Mouse (Mus musculus) embryonic facial prominence, embryonic 15.5 days (tissue): ENCODE measurements around the gene Nicn1. TPM values are rescaled to one million over a fixed set of nuclear protein-coding genes. Genes with fewer than 3 reads are reported as not detected.

Source experiments
- ATAC-seq: fragments of 200-750 bp; cut with Nextera tagmentation; 2 replicates; pipeline ENCODE4 v1.8.0; 2017; ENCODE audit warnings: low read depth, moderate TSS enrichment; ENCODE audit not compliant: insufficient number of reproducible peaks, low FRiP score, low TSS enrichment
- H3K27ac ChIP-seq: fragments of 300-500 bp; sonication (generic); replicated peaks from 2 replicates; pipeline ENCODE4 v1.5.1; 2015; ENCODE audit warnings: mild to moderate bottlenecking, inconsistent platforms
- H3K27me3 ChIP-seq: fragments of 300-500 bp; sonication (generic); 2 replicates; pipeline ENCODE4 v1.6.1; 2015; ENCODE audit warnings: inconsistent platforms
- H3K36me3 ChIP-seq: fragments of 300-500 bp; sonication (generic); 2 replicates; pipeline ENCODE4 v1.6.1; 2015; ENCODE audit warnings: mild to moderate bottlenecking, inconsistent platforms
- H3K4me1 ChIP-seq: fragments of 300-500 bp; sonication (generic); 2 replicates; pipeline ENCODE4 v1.6.1; 2015; ENCODE audit warnings: inconsistent platforms
- H3K4me2 ChIP-seq: fragments of 300-500 bp; sonication (generic); replicated peaks from 2 replicates; pipeline ENCODE4 v1.6.1; 2015; ENCODE audit warnings: mild to moderate bottlenecking, inconsistent platforms
- H3K4me3 ChIP-seq: fragments of 300-500 bp; sonication (generic); replicated peaks from 2 replicates; pipeline ENCODE4 v1.5.1; 2015; ENCODE audit warnings: mild to moderate bottlenecking, inconsistent platforms
- H3K9ac ChIP-seq: fragments of 300-500 bp; sonication (generic); 2 replicates; pipeline ENCODE4 v1.6.1; 2015; ENCODE audit warnings: inconsistent platforms
- H3K9me3 ChIP-seq: fragments of 300-500 bp; sonication (generic); replicated peaks from 2 replicates; pipeline ENCODE4 v1.6.1; 2016; ENCODE audit warnings: inconsistent platforms
- WGBS: fragments of 180-500 bp; shearing (Covaris S2); methylation state at CpG from one replicate; pipeline ENCODE4 v1.1.7; 2015; 5-methylcytosine and 5-hydroxymethylcytosine counted together
- polyA plus RNA-seq: library from polyadenylated mRNA; unstranded; fragments of >200 nt; fragmentation: Nextera tagmentation; extraction: Ambion mirVana; gene quantifications from 2 replicates; pipeline ENCODE4 v1.2.1, GENCODE M21; 2015

Nicn1 gene
- polyA plus RNA-seq, 1 experiment from 2014 or later = 41.7 TPM

GRCm38 (mm10) chr9:108339886-108340257, 49.6 kb downstream of the Nicn1 start:
- H3K27me3 ChIP-seq = no peaks in the 10 kb centered on the region
- no peaks in the 10 kb centered on the region for H3K9me3 ChIP-seq
- peak overlapping the region; percentile 71 for H3K4me3 ChIP-seq
- H3K4me2 ChIP-seq = peak overlapping the region; percentile 77
- H3K27ac ChIP-seq = peak overlapping the region; percentile 98
- peak overlapping the region; percentile 80 for H3K9ac ChIP-seq
- peaks cover 36% of the 10 kb centered on the region for H3K4me1 ChIP-seq
- 9% methylated on average over 20 of the region's 20 CpGs for WGBS
- H3K36me3 ChIP-seq = peaks cover 17% of the 10 kb centered on the region
- ATAC-seq = no peak

- Histone ChIP-seq H3K27ac (peak overlapping the region; percentile 98), H3K4me2 (peak overlapping the region; percentile 77), H3K4me3 (peak overlapping the region; percentile 71), H3K27me3 (no peaks in the 10 kb centered on the region), H3K9ac (peak overlapping the region; percentile 80), H3K4me1 (peaks cover 36% of the 10 kb centered on the region), H3K9me3 (no peaks in the 10 kb centered on the region), H3K36me3 (peaks cover 11% of the 10 kb centered on the region)
- 53% methylated on average over 10 of the region's 10 CpGs for WGBS
- no peak for ATAC-seq
These were observed 50.3 kb downstream of the Nicn1 start for GRCm38 (mm10) chr9:108340258-108341138.

- H3K27me3 ChIP-seq = no peaks in the 10 kb centered on the region
- ATAC-seq = no peak
- 81% methylated on average over 5 of the region's 5 CpGs for WGBS
- H3K9me3 ChIP-seq = no peaks in the 10 kb centered on the region
- H3K36me3 ChIP-seq = peaks cover 7% of the 10 kb centered on the region; the same call in 1 of the 2 replicates
- H3K4me1 ChIP-seq = peaks cover 40% of the 10 kb centered on the region
- peak overlapping the region; percentile 77; the same call in 1 of the 2 replicates for H3K4me2 ChIP-seq
- H3K27ac ChIP-seq = peak overlapping the region; percentile 98; the same call in 1 of the 2 replicates
- H3K9ac ChIP-seq = no peak overlapping the region
- H3K4me3 ChIP-seq = 0 out of 2 replicates have a peak overlapping the region, but pooled peaks have one; percentile 1
These were observed 50.9 kb downstream of the Nicn1 start for GRCm38 (mm10) chr9:108341139-108341475.

- no peak for ATAC-seq
- no peak overlapping the region for H3K9ac ChIP-seq
- H3K4me3 ChIP-seq = no peak overlapping the region
- H3K4me1 ChIP-seq = peaks cover 42% of the 10 kb centered on the region
- no peaks in the 10 kb centered on the region for H3K9me3 ChIP-seq
- H3K27me3 ChIP-seq = no peaks in the 10 kb centered on the region
- H3K4me2 ChIP-seq = no peak overlapping the region
- peak overlapping the region; percentile 52; the same call in 1 of the 2 replicates for H3K27ac ChIP-seq
- 0 out of 2 replicates have a peak, but pooled peaks cover 5% of the 10 kb centered on the region for H3K36me3 ChIP-seq
These were observed 51.6 kb downstream of the Nicn1 start for GRCm38 (mm10) chr9:108341801-108342200.

- ATAC-seq = no peak
- Histone ChIP-seq H3K4me1 (peaks cover 42% of the 10 kb centered on the region), H3K4me2 (no peak overlapping the region), H3K27ac (peak overlapping the region; percentile 52; the same call in 1 of the 2 replicates), H3K27me3 (no peaks in the 10 kb centered on the region), H3K4me3 (no peak overlapping the region), H3K9me3 (no peaks in the 10 kb centered on the region), H3K36me3 (0 out of 2 replicates have a peak, but pooled peaks cover 5% of the 10 kb centered on the region), H3K9ac (no peak overlapping the region)
- 42% methylated on average over 5 of the region's 5 CpGs for WGBS
These were observed 52.1 kb downstream of the Nicn1 start for GRCm38 (mm10) chr9:108342301-108342831.

- Histone ChIP-seq H3K27me3 (no peaks in the 10 kb centered on the region), H3K4me3 (no peak overlapping the region), H3K27ac (no peak overlapping the region), H3K36me3 (no peaks in the 10 kb centered on the region), H3K9me3 (no peaks in the 10 kb centered on the region), H3K9ac (no peak overlapping the region), H3K4me2 (no peak overlapping the region), H3K4me1 (peaks cover 34% of the 10 kb centered on the region)
- ATAC-seq = no peak
- 74% methylated on average over 3 of the region's 3 CpGs for WGBS
These were observed 53.1 kb downstream of the Nicn1 start for GRCm38 (mm10) chr9:108343331-108343730.

GRCm38 (mm10) chr9:108343835-108344234, 53.6 kb downstream of the Nicn1 start:
- no peak for ATAC-seq
- peaks cover 35% of the 10 kb centered on the region for H3K4me1 ChIP-seq
- H3K4me3 ChIP-seq = no peak overlapping the region
- H3K9me3 ChIP-seq = no peaks in the 10 kb centered on the region
- no peaks in the 10 kb centered on the region for H3K27me3 ChIP-seq
- H3K36me3 ChIP-seq = no peaks in the 10 kb centered on the region
- WGBS = 97% methylated on average over 1 of the region's 1 CpGs
- H3K9ac ChIP-seq = no peak overlapping the region
- H3K4me2 ChIP-seq = no peak overlapping the region
- H3K27ac ChIP-seq = no peak overlapping the region

- no peak for ATAC-seq
- H3K27ac ChIP-seq = no peak overlapping the region
- H3K4me2 ChIP-seq = no peak overlapping the region
- H3K36me3 ChIP-seq = no peaks in the 10 kb centered on the region
- no peaks in the 10 kb centered on the region for H3K9me3 ChIP-seq
- peaks cover 41% of the 10 kb centered on the region for H3K4me1 ChIP-seq
- no peak overlapping the region for H3K4me3 ChIP-seq
- H3K9ac ChIP-seq = no peak overlapping the region
- no peaks in the 10 kb centered on the region for H3K27me3 ChIP-seq
- WGBS = 77% methylated on average over 4 of the region's 4 CpGs
These were observed 54.2 kb downstream of the Nicn1 start for GRCm38 (mm10) chr9:108344471-108344870.

Other genes starting within 250 kb of the Nicn1 start
- 38.4 and 40.5 TPM in 2 replicates for gene Gmppb, start 241.2 kb upstream of the Nicn1 start, polyA plus RNA-seq
- 4.0 and 5.0 TPM in 2 replicates for gene Amigo3, start 237.3 kb upstream of the Nicn1 start, polyA plus RNA-seq
- 3.1 and 3.5 TPM in 2 replicates for gene Mst1, start 210.0 kb upstream of the Nicn1 start, polyA plus RNA-seq
- 28.7 and 34.9 TPM in 2 replicates for gene Rnf123, start 207.1 kb upstream of the Nicn1 start, polyA plus RNA-seq
- 48.3 and 51.2 TPM in 2 replicates for gene Apeh, start 195.8 kb upstream of the Nicn1 start, polyA plus RNA-seq
- 1.0 and 1.3 TPM in 2 replicates for gene Bsn, start 100.0 kb upstream of the Nicn1 start, polyA plus RNA-seq
- gene Dag1, start 26.5 kb upstream of the Nicn1 start, polyA plus RNA-seq = 84.0 and 85.9 TPM in 2 replicates
- 10.8 and 11.2 TPM in 2 replicates for gene Amt, start 6.4 kb downstream of the Nicn1 start, polyA plus RNA-seq
- gene Rhoa, start 15.7 kb downstream of the Nicn1 start, polyA plus RNA-seq = 452 and 468 TPM in 2 replicates
- gene Tcta, start 15.7 kb downstream of the Nicn1 start, polyA plus RNA-seq = 41.3 and 51.6 TPM in 2 replicates
- 713 and 715 TPM in 2 replicates for gene Gpx1, start 48.5 kb downstream of the Nicn1 start, polyA plus RNA-seq
- 97.5 and 99.4 TPM in 2 replicates for gene Usp4, start 57.4 kb downstream of the Nicn1 start, polyA plus RNA-seq
- gene 1700102P08Rik, start 102.4 kb downstream of the Nicn1 start, polyA plus RNA-seq = 1.0 and 1.1 TPM in 2 replicates
- 1.2 and 1.3 TPM in 2 replicates for gene Ccdc36, start 138.1 kb downstream of the Nicn1 start, polyA plus RNA-seq
- not detected in 2 replicates for gene BC048562, start 146.1 kb downstream of the Nicn1 start, polyA plus RNA-seq
- gene Ccdc71, start 170.1 kb downstream of the Nicn1 start, polyA plus RNA-seq = 58.6 and 60.7 TPM in 2 replicates
- 33.4 and 35.7 TPM in 2 replicates for gene Klhdc8b, start 171.2 kb downstream of the Nicn1 start, polyA plus RNA-seq
- gene Lamb2, start 189.3 kb downstream of the Nicn1 start, polyA plus RNA-seq = 70.2 and 71.7 TPM in 2 replicates
- gene Usp19, start 200.2 kb downstream of the Nicn1 start, polyA plus RNA-seq = 69.8 and 75.4 TPM in 2 replicates
- 114 and 117 TPM in 2 replicates for gene Qars, start 217.3 kb downstream of the Nicn1 start, polyA plus RNA-seq
- 110 and 125 TPM in 2 replicates for gene Qrich1, start 226.4 kb downstream of the Nicn1 start, polyA plus RNA-seq